Mouse (Mus musculus) heart, postnatal 4 days (tissue): Measurements from ENCODE around the gene Ltbp2. TPM values are rescaled to one million over a fixed set of nuclear protein-coding genes. Genes with fewer than 3 reads are reported as not detected.
A peak's percentile ranks its signal among the peaks of the same experiment; 100 is the strongest.

Source experiments
- DNase-seq: peaks from one replicate; pipeline ENCODE4 v3.0.0; 2021
- total RNA-seq, 2 experiments: library from RNA; stranded (reverse); gene quantifications; 2 replicates each; pipeline ENCODE4 v1.2.3; 2021

The Ltbp2 gene
- total RNA-seq: 1 to 10 TPM; 7.6 to 8.9 TPM

DNA sequence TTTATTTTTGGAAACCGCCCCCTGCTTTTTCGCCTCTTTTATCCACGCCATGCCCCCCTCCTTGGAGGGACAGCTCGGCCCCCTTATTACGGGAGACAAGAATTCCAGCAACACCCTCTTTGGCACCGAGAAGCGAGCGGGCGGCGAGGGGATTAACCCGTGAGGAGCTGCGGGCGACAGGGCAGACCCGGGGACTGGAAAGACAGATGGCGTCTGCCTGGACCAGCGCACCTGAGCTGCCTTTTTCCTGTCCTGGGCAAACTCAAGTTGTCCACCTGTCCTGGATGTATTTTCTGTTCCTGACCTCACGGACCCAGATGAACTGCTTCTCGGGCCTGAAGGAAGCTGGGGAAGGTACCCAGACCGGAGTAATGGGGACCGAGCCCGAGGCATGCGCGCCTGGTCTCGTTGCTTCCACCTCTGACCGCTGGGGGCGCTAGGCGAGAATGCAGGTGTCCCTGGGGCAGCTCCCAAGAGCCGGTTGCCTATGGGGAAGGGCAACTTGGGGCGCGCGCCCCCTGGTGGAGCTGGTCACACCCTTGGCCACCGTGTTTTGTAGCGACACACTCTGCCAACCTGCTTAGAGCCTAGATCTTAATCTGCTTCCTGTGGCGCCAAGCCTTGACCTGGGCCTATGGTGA is at the start of gene Ltbp2:
Gene Ltbp2, minus strand, starts transcription at position 52 of the 641 bp plus-strand sequence.
- DNase-seq: peak; percentile 91

DNA sequence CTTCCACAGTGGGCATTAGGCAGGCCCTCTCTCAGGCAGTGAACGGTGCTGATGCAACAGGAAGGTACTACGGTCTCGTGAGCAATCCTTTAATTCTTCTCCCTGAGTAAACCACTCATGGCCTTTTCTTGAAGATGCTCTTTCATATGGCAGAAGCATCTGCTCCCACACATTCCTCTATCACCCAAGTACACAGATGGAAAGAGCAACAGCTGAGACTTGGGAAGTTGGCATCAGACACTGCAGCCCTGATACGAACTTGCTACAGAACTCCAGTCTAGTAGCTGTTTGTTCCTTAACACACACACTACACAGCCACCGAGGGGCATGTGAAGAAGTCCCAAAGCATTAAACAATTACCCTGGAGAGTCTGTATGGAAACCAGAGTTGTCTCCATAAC is 48.0 kb upstream of the Ltbp2 start:
- DNase-seq: no peak

DNA sequence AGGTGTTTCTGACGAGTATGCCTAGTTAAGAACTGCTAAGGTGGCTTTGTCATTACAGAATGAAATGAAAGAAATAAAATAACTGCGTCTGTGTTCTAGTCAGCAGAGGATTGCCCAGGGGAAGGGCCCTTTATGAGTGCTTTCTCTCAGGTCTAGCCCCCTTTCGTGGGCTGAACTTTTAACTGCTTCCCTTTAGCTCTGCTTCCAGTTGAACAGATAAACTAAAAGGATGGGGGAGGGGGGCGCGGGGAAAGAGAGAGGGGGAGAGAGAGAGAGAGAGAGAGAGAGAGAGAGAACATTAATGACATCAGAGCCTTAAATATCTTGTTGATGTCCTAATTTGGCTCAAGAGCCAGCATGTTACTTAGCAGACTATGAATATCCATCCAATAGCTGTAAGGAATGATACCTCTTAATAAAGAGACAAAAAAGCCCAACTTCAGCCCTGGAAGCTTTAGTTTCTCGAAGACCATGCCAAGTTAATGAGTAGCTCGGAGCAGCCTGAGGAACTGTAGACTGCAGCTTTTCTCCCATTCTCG is 45.6 kb upstream of the Ltbp2 start:
- peak; percentile 35 for DNase-seq

DNA sequence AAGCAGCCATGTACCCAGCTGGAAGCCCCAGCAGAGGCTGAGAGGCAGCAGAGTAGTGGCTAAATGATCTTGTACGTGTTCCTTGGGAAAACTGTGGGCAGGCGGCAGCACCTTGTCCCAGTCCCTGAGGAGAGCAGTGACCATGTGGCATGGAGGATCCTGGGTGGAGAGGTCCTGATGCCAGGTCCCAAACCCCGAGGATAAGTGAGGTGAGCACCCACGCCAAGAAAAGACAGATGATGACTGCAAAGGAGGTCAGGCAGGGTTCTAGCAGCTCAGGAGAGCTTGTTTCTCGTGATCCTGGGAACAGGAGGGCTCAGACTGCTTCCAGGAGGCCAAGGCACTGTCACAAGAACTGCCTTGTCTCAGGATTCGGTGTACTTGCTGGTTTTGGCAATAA is 42.5 kb upstream of the Ltbp2 start:
- DNase-seq: no peak

DNA sequence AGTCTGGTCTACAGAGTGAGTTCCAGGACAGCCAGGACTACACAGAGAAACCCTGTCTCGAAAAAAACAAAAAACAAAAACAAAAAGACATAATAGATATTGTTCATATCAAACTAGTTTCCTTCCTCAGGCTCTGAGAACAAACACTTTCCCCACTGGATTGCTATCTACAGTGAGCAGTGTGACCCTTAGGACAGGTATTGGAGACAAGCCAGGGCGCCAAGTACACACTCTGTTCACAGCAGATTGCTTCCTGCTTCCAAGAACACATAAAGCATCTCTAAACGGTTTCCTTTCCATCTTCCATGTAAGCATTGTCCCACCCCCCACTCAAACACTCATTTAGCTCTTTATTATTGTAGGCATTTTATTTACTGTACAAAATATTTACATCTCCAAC is 41.5 kb upstream of the Ltbp2 start:
- no peak for DNase-seq

DNA sequence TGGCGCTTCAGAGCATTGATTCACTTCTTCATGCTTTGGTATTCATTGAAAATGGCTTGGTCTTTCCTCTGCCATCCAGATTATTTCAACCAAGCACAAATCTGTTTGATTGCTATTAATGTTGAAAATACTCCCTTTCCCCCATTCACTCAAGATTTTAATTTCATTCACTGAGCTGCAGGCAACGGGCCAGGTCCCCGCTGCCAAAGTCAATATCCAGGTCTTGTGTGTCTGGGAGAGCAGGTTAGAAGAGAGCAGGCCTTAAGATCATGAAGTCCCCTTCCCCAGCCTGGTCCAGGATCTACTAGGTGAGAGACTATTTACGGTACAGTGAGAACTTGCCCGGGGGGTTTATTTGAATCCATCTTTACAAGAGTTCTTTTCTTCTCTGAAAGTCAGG is 38.6 kb upstream of the Ltbp2 start:
- DNase-seq: no peak

DNA sequence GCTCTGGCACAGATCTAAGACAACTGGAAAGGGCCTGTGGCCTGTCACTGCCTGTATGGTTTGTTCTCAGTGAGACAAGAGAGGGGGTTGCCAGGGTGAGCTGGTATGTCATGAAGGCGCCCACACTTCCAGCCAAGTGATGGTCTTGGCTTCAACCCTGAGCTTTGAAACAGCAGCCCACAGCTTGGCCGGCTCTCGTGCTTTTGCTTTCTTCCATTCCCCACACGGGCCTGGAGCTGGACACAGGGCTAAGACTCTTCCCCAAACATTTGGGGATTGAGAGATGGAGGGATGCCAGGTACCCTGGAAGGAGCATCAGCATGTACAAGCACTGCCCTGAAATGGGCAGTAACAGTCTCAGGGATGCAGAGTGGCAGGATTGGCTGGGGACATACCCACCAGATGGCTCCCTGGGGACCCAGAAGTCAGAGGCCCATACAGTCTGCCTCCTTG is 36.3 kb upstream of the Ltbp2 start:
- DNase-seq: no peak

DNA sequence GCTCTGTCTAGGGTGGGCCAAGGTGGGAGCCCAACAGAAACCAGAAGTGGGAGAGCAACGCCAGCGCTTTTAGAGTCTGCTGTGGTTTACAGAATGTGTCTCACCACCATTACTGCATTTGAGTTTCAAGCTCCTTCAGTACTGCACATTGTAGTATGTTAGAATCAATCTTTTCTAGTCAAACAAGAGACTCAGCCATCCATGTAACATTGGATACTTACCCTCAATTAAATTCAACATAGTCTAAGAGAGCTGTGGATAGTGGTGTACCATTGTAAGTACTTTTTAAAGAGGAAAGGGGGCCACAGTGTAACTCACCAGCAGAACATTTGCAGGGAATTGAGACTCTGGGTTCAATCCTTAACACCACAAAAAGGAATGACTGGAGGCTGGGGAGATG is 35.3 kb upstream of the Ltbp2 start:
- DNase-seq: no peak

DNA sequence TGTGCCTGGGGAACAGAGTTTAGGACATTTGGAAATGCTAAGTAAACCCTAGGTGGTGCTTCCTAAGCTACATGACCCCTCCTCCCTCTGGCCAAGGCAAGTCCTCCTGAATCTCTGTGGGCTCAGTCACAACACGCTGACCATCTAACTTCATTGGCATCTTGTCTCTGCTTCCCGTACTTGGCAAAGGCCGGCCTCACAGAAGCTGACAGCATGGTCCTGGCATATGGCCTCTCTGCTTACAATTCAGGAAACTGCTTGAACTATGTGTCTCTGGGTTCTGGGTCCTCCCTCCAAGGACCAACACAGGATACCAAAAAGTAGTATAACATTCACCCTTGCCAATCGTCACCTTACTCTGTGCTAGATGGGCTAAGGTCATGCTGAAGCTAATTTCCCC is 33.7 kb upstream of the Ltbp2 start:
- DNase-seq: no peak

DNA sequence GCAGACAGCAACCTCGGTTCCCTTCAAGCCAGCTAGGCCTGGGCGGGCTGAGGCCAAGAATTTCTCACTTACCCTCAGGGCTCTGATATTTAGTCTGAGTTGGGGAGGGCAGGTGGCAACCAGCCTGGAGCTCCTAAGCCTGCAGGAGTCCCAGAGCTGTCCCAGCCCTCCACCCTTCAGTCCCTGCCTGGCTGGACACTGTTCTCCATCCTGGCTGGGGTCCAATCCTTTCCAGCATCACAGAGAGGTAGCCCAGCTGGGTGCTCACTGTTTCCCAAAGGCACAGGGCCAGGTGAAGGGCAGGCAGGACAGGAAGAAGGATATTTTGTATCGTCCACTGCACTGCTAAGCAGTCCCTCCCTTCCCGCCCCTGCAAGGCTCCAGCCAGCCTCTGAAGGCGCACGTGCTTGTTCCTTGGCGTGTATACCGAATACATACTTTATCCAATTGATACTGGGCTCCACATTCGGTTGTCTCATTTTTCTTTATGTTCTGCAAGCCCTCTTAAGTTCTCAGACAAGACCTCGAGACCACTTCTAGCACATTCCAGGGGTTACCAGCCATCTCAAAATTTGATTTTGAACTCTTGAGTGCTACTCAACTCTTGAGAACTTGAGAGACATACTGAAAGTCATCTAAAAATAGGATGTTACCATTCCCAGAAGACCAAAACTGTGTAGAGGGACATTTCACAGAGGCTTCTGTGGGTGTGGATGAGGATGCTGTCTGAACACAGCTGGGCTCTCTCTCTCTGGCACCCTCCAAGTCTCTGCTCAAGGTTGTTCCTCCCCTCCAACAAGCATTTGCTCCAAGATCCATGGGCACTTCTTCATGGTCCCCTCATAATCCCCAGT is 31.5 kb upstream of the Ltbp2 start:
- DNase-seq: peak; percentile 70

DNA sequence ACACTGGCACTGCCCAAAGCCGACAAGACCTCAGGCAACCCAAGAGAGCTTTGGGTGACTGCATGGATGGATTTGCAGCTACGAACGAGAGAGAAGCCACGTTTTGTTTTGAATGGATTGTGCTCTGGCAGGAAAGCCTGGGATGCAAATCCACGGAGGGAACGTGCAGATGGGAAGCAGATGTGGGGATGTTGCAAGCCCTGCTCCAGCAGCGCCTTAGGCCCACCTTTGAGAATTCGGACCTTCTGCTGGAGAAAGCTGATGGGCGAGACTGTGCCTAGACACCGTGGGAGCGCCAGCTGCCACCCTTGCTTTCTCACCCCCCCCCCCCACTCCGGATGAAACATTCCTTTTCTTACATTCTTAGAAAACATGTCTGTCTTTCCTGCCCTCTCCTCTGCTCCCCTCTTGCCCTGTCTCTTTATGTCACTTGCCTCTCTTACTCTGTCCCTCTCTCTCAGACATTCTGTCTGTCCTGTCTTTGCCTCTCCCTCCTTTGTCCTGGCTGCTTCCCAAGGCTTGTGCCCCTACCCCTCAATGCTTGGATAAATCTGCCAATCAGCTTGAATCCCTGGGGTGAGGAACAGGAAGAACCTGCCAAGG is 30.8 kb upstream of the Ltbp2 start:
- no peak for DNase-seq

DNA sequence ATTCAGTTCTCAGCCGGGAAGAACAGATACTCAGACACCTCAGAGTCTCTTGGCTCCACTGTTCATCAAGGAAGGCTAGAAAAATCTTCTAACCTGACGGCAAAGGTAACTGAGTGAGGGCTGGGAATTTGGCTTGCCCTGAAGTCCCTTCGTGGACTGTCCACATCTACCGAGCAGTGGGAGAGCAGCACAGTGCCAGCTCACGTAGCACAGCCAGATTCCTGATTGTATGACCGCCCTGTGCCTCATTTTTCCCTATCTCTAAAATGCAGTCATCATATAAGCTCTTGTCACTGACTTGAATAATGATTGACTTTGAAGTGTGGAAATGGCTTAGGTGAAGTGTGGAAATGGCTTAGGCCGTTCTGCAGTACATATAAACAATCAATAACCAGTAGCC is 28.1 kb upstream of the Ltbp2 start:
- no peak for DNase-seq

DNA sequence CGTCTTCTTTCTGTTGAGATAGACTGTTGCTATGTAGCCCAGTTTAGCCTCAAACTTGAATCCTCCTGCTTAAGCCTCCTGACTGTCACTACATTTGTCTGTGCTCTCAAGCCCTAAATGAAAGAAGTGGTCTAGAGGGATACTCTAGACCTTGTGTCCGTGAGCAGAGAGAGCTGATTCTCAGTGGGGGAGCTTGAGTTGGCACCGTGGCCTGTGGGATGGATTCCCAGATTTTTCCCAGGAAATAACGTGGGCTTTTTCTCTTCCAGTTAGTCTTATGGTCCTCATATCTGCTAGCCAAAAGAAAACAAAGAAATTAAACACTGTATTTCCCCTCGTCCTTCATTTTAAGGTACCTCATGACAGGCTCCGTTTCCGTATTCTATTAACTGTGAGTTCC is 24.0 kb upstream of the Ltbp2 start:
- DNase-seq: no peak

DNA sequence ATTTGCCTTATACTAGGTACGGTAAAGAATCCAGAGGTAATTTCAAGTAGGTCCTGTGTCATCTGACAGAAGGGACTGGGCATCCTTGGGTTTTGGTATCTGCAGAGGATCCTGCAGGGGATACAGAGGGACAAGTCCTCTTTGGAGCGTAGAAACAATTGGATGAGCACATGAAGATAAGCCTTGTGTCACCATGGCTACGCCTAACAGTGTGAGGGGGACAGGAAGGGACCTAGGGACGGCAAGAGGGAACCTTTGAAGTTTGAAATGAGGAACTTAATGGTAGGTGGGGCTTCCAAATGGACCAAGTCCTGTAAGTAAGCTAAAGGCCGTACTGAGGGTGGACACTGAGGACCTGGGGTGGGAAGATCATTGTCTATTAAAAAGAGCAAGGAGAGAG is 21.0 kb upstream of the Ltbp2 start:
- DNase-seq: no peak

DNA sequence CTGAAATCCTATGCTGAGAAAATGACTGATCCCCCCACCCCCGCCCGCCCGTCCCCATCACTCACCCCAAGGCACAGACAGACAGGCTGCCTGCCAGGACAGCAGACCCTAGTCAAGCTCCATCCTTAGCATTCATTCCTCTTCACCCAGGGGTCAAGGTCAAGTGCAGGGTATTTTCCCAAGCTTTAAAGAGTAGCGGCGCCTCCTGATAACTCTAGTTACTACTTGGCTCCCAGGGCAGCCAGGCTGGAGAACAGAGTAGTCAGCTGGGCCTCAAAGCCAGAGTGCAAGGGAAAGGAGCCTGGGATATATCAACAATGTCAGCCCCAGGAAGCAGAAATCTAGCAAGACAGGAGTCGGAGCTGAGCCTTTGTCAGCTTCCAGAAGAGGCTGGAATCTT is 19.9 kb upstream of the Ltbp2 start:
- no peak for DNase-seq

DNA sequence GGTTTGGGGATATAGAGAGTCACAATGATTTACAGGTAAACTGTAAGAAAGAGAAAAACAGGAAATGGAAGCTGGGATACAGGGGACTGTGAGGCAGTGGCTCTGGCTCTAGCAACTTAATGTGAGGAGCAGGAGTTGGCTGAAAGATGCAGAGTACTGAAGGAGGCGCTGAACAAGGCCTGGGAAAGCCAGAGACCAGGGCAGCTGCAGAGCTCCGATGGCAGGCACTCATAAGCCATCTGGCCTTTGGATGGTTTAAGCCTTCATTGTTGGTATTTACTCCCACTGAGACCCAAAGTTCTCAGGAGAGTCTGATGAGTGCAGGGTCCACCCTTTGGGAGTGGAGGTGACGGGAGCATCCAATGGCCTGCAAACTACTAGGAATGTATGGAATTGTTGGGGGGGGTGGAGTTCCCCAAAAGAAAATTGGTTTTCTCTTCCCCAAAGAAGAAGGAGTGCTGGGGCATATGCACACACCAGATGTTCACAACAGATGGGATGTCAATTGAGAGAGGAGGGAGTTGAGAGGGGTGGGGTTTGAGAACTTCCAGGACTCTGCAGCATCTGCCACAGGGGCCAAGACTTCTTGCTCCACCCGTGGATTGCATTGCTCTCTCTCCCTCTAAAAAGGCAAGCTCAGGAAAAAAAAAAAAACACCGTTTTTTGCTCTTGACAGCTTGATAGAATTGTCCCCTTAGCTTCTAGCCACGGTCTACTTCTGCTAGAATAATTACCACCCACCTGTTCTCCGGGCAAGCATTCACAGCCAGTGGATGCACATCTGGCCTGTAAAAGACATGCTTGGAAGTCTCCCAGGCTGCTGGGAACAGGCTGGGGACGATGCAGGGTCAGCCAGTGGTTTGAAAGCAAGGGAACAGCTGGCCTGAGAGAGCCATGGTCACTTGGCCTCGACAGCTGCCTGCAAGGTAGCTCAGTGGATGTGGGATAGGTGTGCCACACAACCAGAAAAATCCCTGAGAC is 17.6 kb upstream of the Ltbp2 start:
- DNase-seq: peak; percentile 32

DNA sequence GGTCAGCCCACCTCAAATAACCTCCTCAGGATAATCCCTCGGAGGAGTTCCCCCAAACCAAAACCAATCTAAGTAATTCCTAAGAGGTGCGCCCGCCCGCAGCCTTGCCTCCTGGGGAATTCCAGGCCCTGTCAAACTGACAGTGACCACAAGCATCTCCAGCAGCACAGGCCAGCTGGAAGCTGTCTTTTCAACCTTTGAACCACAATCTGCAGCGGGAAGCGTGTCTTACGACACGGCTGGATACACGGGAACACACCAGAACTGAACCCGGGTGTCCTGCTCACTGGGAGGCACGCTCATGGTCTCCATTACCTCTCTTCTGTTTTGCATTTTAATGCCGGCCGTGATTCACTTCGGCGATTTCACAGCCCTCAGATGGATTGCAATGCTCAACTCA is 14.0 kb upstream of the Ltbp2 start:
- no peak for DNase-seq

DNA sequence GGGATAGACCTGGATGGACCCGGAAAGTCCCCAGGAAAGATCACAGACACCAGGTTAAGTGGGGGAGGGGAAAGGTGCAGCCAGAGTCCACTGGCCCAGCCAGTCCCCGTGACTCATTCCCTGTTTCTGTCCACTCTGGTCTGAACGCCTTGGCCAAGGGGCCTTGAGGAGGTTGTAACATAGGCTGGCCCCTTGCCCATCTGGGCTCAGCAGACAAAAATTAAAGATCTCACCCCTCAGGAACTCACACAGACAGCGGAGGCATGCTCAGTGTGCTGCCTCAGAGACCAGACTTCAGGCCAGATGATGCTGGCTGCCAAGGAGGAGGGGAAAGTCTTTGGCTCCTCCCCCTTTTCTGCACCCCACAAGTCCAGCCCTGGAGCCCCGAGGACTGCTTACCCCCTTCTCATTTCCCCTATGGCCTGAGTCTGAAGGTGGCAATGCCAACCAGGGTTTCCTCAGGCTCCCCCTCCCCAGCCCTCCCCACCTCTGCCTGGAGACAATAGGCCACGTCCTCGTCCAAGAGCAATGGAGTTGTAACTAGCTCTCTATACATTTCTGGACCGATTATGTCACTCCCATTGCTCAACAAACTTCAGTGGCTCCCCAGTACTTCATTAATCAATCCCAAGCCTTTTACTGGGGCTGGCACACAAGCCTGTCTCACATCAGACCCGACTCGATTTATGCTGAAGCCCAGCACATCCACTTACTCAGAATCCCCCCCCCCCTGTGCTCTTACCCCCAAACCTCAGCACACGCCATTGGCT is 9.0 kb upstream of the Ltbp2 start:
- peak; percentile 72 for DNase-seq

DNA sequence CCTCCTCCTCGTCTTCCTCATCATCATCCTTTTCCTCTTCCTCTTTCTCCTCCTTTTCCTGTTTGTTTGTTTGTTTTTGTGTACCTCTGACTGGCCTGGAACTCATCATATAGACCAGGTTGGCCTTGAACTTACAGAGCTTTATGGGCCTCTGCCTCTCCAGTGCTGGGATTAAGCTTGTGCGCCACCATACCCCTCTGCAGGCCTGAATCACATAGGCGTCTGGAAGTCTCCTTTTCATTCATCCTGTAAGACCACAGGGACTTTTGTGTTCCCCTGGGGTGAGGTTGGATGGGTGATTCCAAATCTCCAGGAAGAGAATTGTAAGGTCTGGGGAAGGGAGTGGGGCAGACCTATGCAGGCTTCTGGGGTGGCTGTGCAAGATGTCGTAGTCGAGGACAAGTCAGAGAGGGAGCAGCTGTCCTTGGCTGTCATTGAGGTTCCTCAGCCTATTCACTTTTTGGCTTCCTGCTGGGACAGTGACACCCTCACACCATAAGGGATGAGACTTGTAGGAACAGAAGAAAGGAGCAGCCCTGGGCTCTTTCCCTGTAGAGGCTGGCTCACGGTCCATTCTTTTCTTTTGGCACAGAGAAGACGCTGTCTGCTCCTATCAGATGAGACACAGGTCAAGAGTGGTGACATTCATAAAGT is 8.2 kb upstream of the Ltbp2 start:
- peak; percentile 27 for DNase-seq

DNA sequence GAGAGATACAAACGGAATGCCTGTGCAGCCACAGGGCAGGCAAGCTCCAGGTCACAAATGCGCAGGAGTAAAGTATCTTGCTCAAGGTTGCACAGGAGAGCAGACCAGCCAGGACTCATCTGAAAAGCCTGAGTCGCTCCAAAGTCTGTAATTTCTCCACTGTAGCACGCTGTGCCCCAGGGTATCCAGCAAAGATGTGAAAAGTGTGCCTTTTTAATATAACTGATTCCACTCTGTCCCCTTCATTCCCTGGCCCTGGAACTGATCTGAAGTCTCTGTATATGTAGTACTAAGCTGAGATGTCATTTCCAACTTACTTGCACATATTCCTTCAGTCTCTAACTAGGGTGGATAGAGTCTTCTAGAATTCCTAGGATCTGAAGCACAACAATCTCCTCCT is 6.5 kb upstream of the Ltbp2 start:
- no peak for DNase-seq

DNA sequence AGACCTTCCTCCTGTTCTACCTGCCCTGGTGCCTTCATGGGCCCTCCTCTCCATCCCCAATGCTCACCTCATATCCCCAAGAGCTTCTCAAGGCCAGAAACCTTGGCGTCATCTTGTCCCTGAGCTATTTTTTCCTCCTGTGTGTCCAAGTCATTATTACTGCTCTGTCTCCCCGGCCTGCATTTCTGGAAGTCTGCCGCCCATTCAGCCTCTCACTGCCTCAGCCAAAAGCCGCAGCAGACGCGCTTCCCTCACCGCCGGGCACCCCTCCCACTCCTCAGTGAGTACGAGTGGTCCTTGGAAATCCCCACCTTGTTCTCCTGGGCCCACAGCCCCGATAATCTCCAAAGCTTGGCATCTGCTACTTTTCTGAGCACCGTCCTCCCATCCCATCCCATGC is 3.8 kb upstream of the Ltbp2 start:
- peak; percentile 59 for DNase-seq
